Mouse (Mus musculus): Measurements from ENCODE around the gene Akr1d1. TPM values are rescaled to one million over a fixed set of nuclear protein-coding genes. Genes with fewer than 3 reads are reported as not detected.

Akr1d1 gene
- polyA plus RNA-seq, 1 experiment from 2014 or later: 0.26 TPM

DNA sequence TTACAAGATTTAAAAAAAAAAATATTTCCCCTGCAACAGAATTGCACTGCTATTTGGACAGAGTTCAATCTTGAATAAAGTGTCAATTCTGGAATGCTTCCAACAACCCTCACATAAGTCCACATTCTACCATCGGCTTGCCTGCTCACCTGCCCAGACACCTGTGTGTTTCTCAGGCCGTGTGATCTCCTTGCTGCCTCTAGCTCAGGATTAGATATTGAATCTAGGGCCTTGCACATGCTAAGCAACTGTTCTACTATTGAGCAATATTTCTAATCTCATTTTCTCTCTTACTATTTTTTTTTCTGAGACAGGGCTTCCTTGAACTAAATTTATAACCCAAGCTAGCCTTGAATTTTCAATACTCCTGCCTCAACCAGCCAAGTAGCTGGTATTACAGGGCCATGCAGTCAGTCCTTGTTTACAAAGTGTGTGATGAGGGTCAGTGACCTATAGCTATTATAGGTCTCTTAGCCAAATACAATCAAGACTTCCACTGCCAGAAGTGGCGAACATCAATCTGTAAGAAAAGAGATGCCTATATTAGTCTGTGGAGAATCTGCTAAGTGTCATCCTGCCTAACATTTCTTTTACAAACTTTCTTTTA is 23.0 kb upstream of the Akr1d1 start:
- Histone ChIP-seq H3K27ac (ENCODE audit: low read depth) (no peak overlapping the region), H3K4me1 (replicated peaks; ENCODE audit: control insufficient read depth, insufficient read depth, low read length) (peaks cover 7% of the 10 kb centered on the region; the same call in 1 of the 2 replicates), H3K9me3 (ENCODE audit: control insufficient read depth, low read length) (0 out of 2 replicates have a peak, but pooled peaks cover 2% of the 10 kb centered on the region), H3K36me3 (ENCODE audit: control insufficient read depth, insufficient read depth, low read length) (no peaks in the 10 kb centered on the region), H3K4me2 (ENCODE audit: low read length) (no peak overlapping the region), H3K4me3 (ENCODE audit: low read depth, low read length) (no peak overlapping the region), H3K9ac (ENCODE audit: low read length) (no peak overlapping the region), H3K27me3 (replicated peaks; ENCODE audit: control insufficient read depth, insufficient read depth, low read length) (no peaks in the 10 kb centered on the region)
- DNase-seq (ENCODE audit: low spot score) (no peak), ATAC-seq (replicated peaks; ENCODE audit: low FRiP score, low TSS enrichment, low read depth) (no peak)
- WGBS: 34% methylated on average over 3 of the region's 3 CpGs

DNA sequence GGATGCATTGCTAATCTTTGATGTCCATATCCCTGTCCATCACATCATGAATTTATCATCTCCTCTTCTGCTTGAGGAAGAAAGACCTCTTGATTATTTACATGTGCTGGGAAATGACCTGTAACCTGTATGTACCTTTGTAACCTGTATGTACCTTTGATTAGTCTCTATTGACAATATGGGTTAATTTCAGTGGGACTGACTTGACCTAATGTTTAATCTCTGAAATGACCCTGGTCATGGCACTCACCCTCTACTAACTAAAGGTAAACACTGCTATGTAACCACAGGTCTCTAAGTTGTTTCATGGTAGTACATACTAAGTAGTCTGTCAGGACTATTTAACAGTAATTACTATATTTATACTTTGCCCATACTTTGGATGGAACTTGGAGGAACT is 19.2 kb upstream of the Akr1d1 start:
- H3K4me1 ChIP-seq (replicated peaks; ENCODE audit: control insufficient read depth, insufficient read depth, low read length): peaks cover 7% of the 10 kb centered on the region; the same call in 1 of the 2 replicates
- no peaks in the 10 kb centered on the region for H3K9me3 ChIP-seq (ENCODE audit: control insufficient read depth, low read length)
- no peak overlapping the region for H3K27ac ChIP-seq (ENCODE audit: low read depth)
- ATAC-seq (replicated peaks; ENCODE audit: low FRiP score, low TSS enrichment, low read depth): no peak
- no peak overlapping the region for H3K9ac ChIP-seq (ENCODE audit: low read length)
- no peaks in the 10 kb centered on the region for H3K27me3 ChIP-seq (replicated peaks; ENCODE audit: control insufficient read depth, insufficient read depth, low read length)
- DNase-seq (ENCODE audit: low spot score): no peak
- H3K36me3 ChIP-seq (ENCODE audit: control insufficient read depth, insufficient read depth, low read length): no peaks in the 10 kb centered on the region
- no peak overlapping the region for H3K4me2 ChIP-seq (ENCODE audit: low read length)
- H3K4me3 ChIP-seq (ENCODE audit: low read depth, low read length): no peak overlapping the region

DNA sequence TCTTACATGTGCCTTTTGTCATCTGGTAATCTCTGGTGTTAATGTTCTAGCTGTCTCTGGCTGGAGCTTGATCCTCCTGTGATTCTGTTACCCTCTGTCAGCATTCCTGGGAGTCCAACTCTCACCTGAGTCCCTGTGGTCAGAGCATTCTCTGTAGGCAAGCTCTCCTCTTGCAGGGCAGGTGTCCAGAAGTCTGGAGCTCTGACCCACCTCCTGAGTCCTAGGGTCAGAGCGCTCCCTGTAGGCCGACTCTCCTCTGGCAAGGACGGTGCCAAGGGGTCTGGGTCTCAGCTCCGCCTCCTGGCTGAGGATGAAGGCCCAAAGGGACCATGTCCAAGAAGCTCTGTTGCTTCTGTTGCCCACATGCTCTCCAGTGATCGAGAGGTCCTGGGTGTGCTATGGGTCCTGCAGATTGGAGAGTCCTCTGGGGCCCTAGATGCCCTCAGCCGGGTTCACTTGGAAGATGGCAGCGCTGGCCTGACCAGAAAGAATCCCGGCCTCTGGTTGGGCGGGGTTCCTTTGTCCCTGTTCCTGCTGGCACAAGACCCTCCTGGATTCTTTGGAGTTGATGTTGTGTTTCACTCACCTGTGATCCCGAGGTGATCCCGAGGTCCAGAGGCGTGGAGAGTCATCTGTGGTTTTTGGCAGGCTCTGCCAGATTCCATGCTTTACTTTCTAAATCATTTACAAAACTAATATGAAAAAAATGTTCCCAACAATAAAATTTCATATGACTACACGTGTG is 9.2 kb upstream of the Akr1d1 start:
- H3K27me3 ChIP-seq (replicated peaks; ENCODE audit: control insufficient read depth, insufficient read depth, low read length): no peaks in the 10 kb centered on the region
- H3K9me3 ChIP-seq (ENCODE audit: control insufficient read depth, low read length): no peaks in the 10 kb centered on the region
- DNase-seq (ENCODE audit: low spot score) (no peak), ATAC-seq (replicated peaks; ENCODE audit: low FRiP score, low TSS enrichment, low read depth) (no peak)
- no peak overlapping the region for H3K9ac ChIP-seq (ENCODE audit: low read length)
- H3K4me3 ChIP-seq (ENCODE audit: low read depth, low read length): no peak overlapping the region
- no peaks in the 10 kb centered on the region for H3K36me3 ChIP-seq (ENCODE audit: control insufficient read depth, insufficient read depth, low read length)
- H3K4me2 ChIP-seq (ENCODE audit: low read length): no peak overlapping the region
- WGBS: 91% methylated on average over 13 of the region's 13 CpGs
- H3K4me1 ChIP-seq (replicated peaks; ENCODE audit: control insufficient read depth, insufficient read depth, low read length): no peaks in the 10 kb centered on the region
- H3K27ac ChIP-seq (ENCODE audit: low read depth): no peak overlapping the region

DNA sequence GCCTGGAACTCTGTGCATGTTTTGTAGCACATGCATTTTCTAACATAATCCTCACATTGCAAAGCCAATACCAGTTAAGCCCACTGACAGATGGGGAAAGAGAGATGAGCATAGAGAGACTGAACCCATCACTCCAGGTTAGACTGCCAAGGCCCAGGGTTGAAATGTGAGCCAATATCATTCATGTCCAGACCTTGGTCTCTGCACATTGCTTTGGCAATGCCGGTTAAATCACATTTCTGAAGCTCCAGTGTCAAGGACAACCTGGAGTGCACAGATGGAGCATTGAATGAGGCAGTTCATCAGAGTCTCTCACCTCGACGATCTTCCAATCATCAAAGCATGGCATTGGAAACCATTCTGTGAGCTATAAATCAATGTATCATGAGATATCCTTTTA is 2.1 kb downstream of the Akr1d1 start:
- H3K4me1 ChIP-seq (replicated peaks; ENCODE audit: control insufficient read depth, insufficient read depth, low read length): no peaks in the 10 kb centered on the region
- 86% methylated on average over 3 of the region's 3 CpGs for WGBS
- DNase-seq (ENCODE audit: low spot score): no peak

DNA sequence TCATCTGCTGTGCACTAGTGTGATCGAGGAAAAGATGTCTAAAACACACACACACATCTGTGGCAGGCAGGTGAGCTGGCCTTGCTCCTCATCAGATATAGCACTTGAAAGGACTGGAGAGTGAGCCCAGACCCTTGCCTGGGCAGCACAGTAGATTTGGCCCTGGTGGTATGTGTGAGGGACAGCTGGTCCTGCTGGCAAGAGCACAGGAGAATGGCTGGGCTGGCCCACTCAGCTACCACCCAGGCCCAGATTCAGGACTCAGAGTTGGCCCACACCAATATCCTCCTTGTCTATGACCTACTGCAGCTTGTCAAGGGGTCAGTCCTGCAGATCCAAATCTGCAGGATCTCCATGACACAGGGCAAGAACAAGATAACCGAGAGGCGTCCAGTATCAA is 6.9 kb downstream of the Akr1d1 start:
- 83% methylated on average over 3 of the region's 3 CpGs for WGBS
- no peak for DNase-seq (ENCODE audit: low spot score)
- no peaks in the 10 kb centered on the region for H3K27me3 ChIP-seq (replicated peaks; ENCODE audit: control insufficient read depth, insufficient read depth, low read length)
- no peak overlapping the region for H3K4me2 ChIP-seq (ENCODE audit: low read length)
- ATAC-seq (replicated peaks; ENCODE audit: low FRiP score, low TSS enrichment, low read depth): no peak
- H3K27ac ChIP-seq (ENCODE audit: low read depth): no peak overlapping the region
- H3K36me3 ChIP-seq (ENCODE audit: control insufficient read depth, insufficient read depth, low read length): no peaks in the 10 kb centered on the region
- no peaks in the 10 kb centered on the region for H3K9me3 ChIP-seq (ENCODE audit: control insufficient read depth, low read length)
- no peak overlapping the region for H3K4me3 ChIP-seq (ENCODE audit: low read depth, low read length)
- no peak overlapping the region for H3K9ac ChIP-seq (ENCODE audit: low read length)
- no peaks in the 10 kb centered on the region for H3K4me1 ChIP-seq (replicated peaks; ENCODE audit: control insufficient read depth, insufficient read depth, low read length)

More for the DNA sequence above, 2.1 kb downstream of the Akr1d1 start:
- ATAC-seq (replicated peaks; ENCODE audit: low FRiP score, low TSS enrichment, low read depth): no peak
- Histone ChIP-seq H3K9me3 (ENCODE audit: control insufficient read depth, low read length) (no peaks in the 10 kb centered on the region), H3K27ac (ENCODE audit: low read depth) (no peak overlapping the region), H3K36me3 (ENCODE audit: control insufficient read depth, insufficient read depth, low read length) (no peaks in the 10 kb centered on the region), H3K4me3 (ENCODE audit: low read depth, low read length) (no peak overlapping the region), H3K4me2 (ENCODE audit: low read length) (no peak overlapping the region), H3K9ac (ENCODE audit: low read length) (no peak overlapping the region), H3K27me3 (replicated peaks; ENCODE audit: control insufficient read depth, insufficient read depth, low read length) (no peaks in the 10 kb centered on the region)

DNA sequence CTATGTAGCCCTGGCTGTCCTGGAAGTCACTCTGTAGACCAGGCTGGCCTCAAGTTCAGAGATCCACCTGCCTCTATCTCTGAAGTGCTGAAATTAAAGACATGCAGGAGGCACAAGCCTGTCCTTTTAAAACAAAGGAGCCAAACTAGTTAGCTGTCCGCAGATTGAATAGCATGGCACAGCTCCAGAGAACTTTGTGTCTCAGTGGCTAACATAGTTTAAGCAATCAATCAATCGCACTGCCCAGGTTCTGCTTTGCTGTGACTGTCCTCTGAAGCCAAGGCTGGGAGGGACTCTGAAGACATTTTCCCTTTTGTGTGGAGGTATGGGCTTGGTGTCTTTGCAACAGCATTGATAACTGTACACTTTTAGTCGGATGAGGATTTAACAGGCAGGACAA is 7.8 kb downstream of the Akr1d1 start:
- Histone ChIP-seq H3K36me3 (ENCODE audit: control insufficient read depth, insufficient read depth, low read length) (no peaks in the 10 kb centered on the region), H3K27ac (ENCODE audit: low read depth) (no peak overlapping the region), H3K9me3 (ENCODE audit: control insufficient read depth, low read length) (no peaks in the 10 kb centered on the region), H3K9ac (ENCODE audit: low read length) (no peak overlapping the region), H3K4me2 (ENCODE audit: low read length) (no peak overlapping the region), H3K4me3 (ENCODE audit: low read depth, low read length) (no peak overlapping the region), H3K4me1 (replicated peaks; ENCODE audit: control insufficient read depth, insufficient read depth, low read length) (no peaks in the 10 kb centered on the region), H3K27me3 (replicated peaks; ENCODE audit: control insufficient read depth, insufficient read depth, low read length) (no peaks in the 10 kb centered on the region)
- whole genome bisulfite sequencing: 80% methylated on average over 3 of the region's 3 CpGs
- no peak for ATAC-seq (replicated peaks; ENCODE audit: low FRiP score, low TSS enrichment, low read depth)
- no peak for DNase-seq (ENCODE audit: low spot score)

DNA sequence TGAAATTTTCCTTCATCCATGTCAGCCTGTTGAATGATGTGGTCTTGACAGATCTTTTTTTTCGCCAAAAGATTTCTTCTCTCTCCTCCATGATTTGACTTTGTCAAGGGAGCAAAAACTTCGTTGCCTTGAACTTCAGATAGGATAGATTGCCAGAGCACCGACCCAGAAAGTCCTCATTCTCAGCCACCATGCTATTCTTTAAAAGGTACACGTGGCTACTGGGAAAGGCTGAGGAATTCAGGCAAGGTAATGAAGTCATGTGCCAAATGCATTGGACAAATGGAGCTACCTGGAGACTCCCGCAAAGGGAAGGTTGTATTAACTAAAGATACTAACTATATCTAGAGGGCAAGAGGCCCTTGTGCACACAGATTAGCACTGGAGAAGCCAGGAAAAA is 8.8 kb downstream of the Akr1d1 start:
- WGBS: 77% methylated on average over 5 of the region's 5 CpGs
- H3K4me2 ChIP-seq (ENCODE audit: low read length): no peak overlapping the region

DNA sequence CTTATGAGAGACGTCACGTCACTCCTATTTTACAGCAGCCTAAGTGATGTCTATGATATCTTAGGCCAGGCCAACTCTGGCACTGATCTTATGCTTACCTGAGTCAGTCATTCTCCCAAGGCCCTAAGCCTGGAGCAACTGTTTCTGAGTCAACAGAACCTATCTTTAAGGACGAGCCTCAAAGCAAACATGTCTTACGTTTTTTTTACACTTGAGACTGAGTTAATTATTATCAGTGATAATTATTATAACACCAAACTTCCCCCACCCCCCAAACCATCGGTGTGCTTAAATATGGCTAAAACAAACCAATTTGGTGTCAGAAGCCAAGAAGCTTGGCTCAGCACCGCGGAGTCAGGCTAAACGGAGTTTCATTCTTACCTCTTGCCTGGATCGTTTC is 9.4 kb downstream of the Akr1d1 start:
- DNase-seq (ENCODE audit: low spot score) (no peak), ATAC-seq (replicated peaks; ENCODE audit: low FRiP score, low TSS enrichment, low read depth) (no peak)
- no peak overlapping the region for H3K4me2 ChIP-seq (ENCODE audit: low read length)

More for the DNA sequence above, 8.8 kb downstream of the Akr1d1 start:
- Histone ChIP-seq H3K4me1 (replicated peaks; ENCODE audit: control insufficient read depth, insufficient read depth, low read length) (no peaks in the 10 kb centered on the region), H3K27me3 (replicated peaks; ENCODE audit: control insufficient read depth, insufficient read depth, low read length) (no peaks in the 10 kb centered on the region), H3K9ac (ENCODE audit: low read length) (no peak overlapping the region), H3K36me3 (ENCODE audit: control insufficient read depth, insufficient read depth, low read length) (no peaks in the 10 kb centered on the region), H3K4me3 (ENCODE audit: low read depth, low read length) (no peak overlapping the region), H3K27ac (ENCODE audit: low read depth) (no peak overlapping the region), H3K9me3 (ENCODE audit: control insufficient read depth, low read length) (no peaks in the 10 kb centered on the region)
- no peak for ATAC-seq (replicated peaks; ENCODE audit: low FRiP score, low TSS enrichment, low read depth)
- no peak for DNase-seq (ENCODE audit: low spot score)

DNA sequence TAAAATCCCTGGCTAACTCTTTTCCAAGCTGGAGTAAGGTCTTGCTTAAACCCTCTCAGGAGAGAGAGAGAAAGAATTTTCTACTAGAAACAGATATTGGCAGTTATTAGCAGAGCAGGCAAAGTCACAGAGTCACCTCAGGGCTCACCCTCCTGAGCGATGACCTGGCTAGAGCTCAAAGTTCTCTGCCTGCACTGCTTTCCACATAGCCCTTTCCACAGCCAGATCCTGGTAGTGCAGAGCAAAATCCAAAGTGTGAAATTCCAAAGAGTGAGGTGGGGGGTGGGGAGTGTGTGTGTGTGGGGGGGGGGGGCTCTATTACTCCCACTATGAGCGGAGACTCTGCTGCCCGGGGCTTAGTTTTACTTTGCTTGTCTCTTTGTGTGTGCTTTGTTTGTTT is 10.1 kb downstream of the Akr1d1 start:
- no peak for DNase-seq (ENCODE audit: low spot score)
- no peaks in the 10 kb centered on the region for H3K36me3 ChIP-seq (ENCODE audit: control insufficient read depth, insufficient read depth, low read length)
- no peak overlapping the region for H3K4me3 ChIP-seq (ENCODE audit: low read depth, low read length)
- H3K4me1 ChIP-seq (replicated peaks; ENCODE audit: control insufficient read depth, insufficient read depth, low read length): no peaks in the 10 kb centered on the region
- no peak overlapping the region for H3K27ac ChIP-seq (ENCODE audit: low read depth)
- H3K27me3 ChIP-seq (replicated peaks; ENCODE audit: control insufficient read depth, insufficient read depth, low read length): no peaks in the 10 kb centered on the region
- no peaks in the 10 kb centered on the region for H3K9me3 ChIP-seq (ENCODE audit: control insufficient read depth, low read length)
- H3K9ac ChIP-seq (ENCODE audit: low read length): no peak overlapping the region
- no peak overlapping the region for H3K4me2 ChIP-seq (ENCODE audit: low read length)
- 46% methylated on average over 3 of the region's 3 CpGs for WGBS
- ATAC-seq (replicated peaks; ENCODE audit: low FRiP score, low TSS enrichment, low read depth): no peak

More for the DNA sequence above, 9.4 kb downstream of the Akr1d1 start:
- Histone ChIP-seq H3K4me3 (ENCODE audit: low read depth, low read length) (no peak overlapping the region), H3K36me3 (ENCODE audit: control insufficient read depth, insufficient read depth, low read length) (no peaks in the 10 kb centered on the region), H3K9ac (ENCODE audit: low read length) (no peak overlapping the region), H3K27ac (ENCODE audit: low read depth) (no peak overlapping the region), H3K4me1 (replicated peaks; ENCODE audit: control insufficient read depth, insufficient read depth, low read length) (no peaks in the 10 kb centered on the region), H3K27me3 (replicated peaks; ENCODE audit: control insufficient read depth, insufficient read depth, low read length) (no peaks in the 10 kb centered on the region), H3K9me3 (ENCODE audit: control insufficient read depth, low read length) (no peaks in the 10 kb centered on the region)
- WGBS: 60% methylated on average over 9 of the region's 9 CpGs
